Mouse (Mus musculus) neutrophil, adult 83 days (primary cell): ENCODE measurements around the gene Vmn1r199. TPM values are rescaled to one million over a fixed set of nuclear protein-coding genes. Genes with fewer than 3 reads are reported as not detected.

Experiments
- total RNA-seq, 2 experiments: library from RNA; stranded (reverse); gene quantifications; one replicate each; pipeline ENCODE4 v1.2.4; 2023

Gene Vmn1r199
- total RNA-seq, result not detected

GRCm38 (mm10) chr13:22379518-22379917 lies at the start of gene Vmn1r199:
Vmn1r199 (plus strand) TSS chr13:22379818.

GRCm38 (mm10) chr13:22350064-22350463 lies 29.6 kb upstream of the Vmn1r199 start, which contains the start of gene Vmn1r198:
Vmn1r198 (plus strand) TSS chr13:22350364.

GRCm38 (mm10) chr13:22390073-22390472 lies 10.5 kb downstream of the Vmn1r199 start, which contains the start of gene Vmn1r200:
Vmn1r200 (plus strand) TSS chr13:22390373.

Other genes with a start within 250 kb of the Vmn1r199 start
- not detected for gene Vmn1r191, start 195.8 kb upstream of the Vmn1r199 start, total RNA-seq
- not detected for gene Vmn1r192, start 188.7 kb upstream of the Vmn1r199 start, total RNA-seq
- gene Vmn1r193, start 156.7 kb upstream of the Vmn1r199 start, total RNA-seq, result not detected
- gene Vmn1r194, start 135.6 kb upstream of the Vmn1r199 start, total RNA-seq, result not detected
- gene Vmn1r195, start 109.3 kb upstream of the Vmn1r199 start, total RNA-seq, result not detected
- gene Vmn1r196, start 89.9 kb upstream of the Vmn1r199 start, total RNA-seq, result not detected
- not detected for gene Vmn1r197, start 55.2 kb upstream of the Vmn1r199 start, total RNA-seq
- not detected for gene Vmn1r198, start 29.5 kb upstream of the Vmn1r199 start, total RNA-seq
- not detected for gene Vmn1r200, start 10.6 kb downstream of the Vmn1r199 start, total RNA-seq
- not detected for gene Vmn1r201, start 92.1 kb downstream of the Vmn1r199 start, total RNA-seq
- gene Vmn1r202, start 125.6 kb downstream of the Vmn1r199 start, total RNA-seq, result not detected
- gene Vmn1r203, start 138.3 kb downstream of the Vmn1r199 start, total RNA-seq, result not detected
- gene Vmn1r204, start 173.4 kb downstream of the Vmn1r199 start, total RNA-seq, result not detected
- gene Vmn1r205, start 213.2 kb downstream of the Vmn1r199 start, total RNA-seq, result not detected
- gene Vmn1r206, start 244.4 kb downstream of the Vmn1r199 start, total RNA-seq, result not detected